Mouse (Mus musculus): ENCODE measurements around the gene Ube2r2. TPM values are rescaled to one million over a fixed set of nuclear protein-coding genes. Genes with fewer than 3 reads are reported as not detected.

Ube2r2 gene
- polyA plus RNA-seq, 1 experiment, result 167 TPM

DNA sequence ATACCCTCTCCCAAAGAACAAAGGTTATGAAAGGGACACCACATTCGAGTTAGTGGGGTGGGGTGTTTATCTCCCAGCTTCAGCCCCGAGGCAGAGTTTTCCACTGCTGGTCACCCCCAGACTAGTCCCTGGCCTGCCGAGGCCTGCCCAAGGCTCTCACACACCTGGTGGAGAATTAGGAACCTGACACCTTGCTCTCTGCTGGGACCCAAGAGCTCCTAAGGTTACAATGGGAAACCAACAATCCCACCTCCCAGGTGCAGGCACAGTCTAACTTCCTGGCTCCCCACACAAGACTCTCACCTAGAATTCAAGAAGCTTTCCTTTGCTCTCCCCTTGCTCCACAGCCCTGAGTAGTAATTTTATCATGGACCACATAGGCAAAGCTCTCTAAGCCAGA lies 18.7 kb upstream of the Ube2r2 start:
- no peak for DNase-seq (ENCODE audit: extremely low spot score in 1 of 2, low spot score in 1 of 2)

DNA sequence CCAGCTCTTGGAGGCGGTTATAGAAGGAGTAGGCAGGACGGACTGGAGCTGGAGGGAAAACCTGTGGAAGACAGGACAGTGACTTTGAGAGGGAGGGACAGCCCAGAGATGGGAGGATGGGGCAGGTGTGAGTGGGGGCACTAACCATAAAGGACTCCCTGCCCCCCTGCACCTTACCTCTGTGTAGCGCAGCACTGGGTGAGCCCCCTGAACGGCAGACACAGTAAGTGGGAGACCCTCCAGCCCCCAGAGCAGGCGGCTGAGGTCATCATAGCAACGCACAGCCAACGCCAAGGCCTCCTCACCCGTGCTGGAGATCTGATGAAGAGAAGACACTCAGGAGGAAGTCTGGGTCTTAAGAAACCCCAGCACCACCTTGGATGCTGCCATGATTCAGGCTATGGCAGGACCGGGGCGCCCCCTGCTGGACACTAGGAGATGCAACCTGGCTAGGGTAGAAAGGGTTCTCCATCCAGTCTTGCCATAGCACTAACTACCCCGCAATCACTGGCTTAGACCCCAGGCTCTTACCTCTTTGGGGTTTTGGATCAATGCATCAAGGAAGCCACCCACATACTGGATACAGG lies 16.7 kb upstream of the Ube2r2 start:
- DNase-seq (ENCODE audit: extremely low spot score in 1 of 2, low spot score in 1 of 2), result peak in 1 of 2 experiments; percentile 74

DNA sequence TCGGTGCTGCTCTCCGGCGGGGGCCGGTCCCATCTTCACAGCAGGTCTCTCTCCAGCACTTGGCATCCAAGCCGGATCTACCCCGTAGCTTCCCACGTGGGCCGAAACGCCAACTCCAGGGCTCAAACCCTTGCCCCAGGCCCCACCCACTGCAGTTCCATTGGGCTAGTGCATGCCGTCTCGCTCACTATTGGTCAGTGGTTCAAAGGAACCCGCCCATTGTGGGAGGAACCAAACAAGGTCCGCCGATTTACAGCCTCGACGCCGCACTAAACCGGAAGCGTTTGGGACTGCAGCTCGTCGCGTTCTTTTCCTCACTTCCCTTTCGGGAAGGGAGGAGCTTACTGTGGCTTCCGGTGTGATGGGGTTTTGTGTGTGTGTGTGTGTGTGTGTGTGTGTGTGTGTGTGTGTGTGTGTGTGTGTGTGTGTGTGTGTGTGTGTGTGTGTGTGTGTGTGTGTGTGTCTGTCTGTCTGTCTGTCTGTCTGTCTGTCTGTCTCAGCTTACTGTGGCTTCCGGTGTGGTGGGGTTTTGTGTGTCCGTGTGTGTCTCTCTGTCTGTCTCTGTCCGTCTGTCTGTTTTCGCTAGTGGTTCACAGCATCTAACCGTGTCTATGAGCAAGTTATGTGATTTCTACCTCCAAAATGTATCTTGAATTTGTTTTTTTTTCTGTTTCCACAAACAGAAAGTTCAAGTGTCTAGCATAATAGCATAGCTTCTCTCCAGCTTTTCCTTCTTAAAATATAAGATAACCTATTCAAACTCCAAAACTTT lies 11.2 kb upstream of the Ube2r2 start, which contains the start of gene Nol6:
Nol6 (minus strand) TSS at position 276 of the 772 bp plus-strand sequence.
- peak; percentile 99 to 100 for DNase-seq (ENCODE audit: extremely low spot score in 1 of 2, low spot score in 1 of 2)

DNA sequence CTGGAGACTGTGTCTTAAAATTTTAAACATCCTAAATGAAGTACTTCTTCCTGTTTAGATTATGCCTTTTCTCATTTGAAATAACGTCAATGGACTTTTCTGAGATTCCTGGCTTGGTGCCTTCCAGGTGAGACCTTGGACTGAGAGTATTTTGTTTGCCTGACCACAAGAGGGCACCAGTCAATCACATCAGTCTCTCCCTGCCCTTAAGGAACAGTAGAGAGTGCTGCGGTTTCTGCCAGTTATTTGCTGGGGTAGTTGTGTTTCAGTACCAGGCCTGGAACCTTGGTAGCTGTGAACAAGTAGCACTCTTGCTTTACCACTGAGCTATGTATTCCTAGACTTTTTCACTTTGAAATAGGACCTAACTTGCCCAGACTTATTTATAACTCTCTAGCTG lies 6.1 kb upstream of the Ube2r2 start:
- DNase-seq (ENCODE audit: extremely low spot score in 1 of 2, low spot score in 1 of 2), result peak in 1 of 2 experiments; percentile 67

DNA sequence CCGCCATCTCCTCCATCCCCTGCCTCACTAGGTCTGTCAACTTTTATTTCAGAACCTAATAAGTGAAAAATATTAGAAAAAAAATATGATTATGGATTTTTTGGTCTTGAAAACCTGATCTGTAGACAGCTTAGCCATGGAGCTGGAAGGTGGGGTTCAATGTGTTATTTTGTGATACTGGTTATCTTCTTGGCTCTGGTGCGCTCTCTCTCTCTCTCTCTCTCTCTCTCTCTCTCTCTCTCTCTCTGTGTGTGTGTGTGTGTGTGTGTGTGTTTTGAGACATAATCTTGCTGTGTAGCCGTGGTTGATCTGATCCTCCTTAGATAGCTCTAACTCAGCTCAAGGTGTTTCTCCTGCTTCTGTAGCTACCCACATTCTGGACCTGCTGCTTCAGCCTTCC lies 5.7 kb upstream of the Ube2r2 start:
- no peak for DNase-seq (ENCODE audit: extremely low spot score in 1 of 2, low spot score in 1 of 2)

DNA sequence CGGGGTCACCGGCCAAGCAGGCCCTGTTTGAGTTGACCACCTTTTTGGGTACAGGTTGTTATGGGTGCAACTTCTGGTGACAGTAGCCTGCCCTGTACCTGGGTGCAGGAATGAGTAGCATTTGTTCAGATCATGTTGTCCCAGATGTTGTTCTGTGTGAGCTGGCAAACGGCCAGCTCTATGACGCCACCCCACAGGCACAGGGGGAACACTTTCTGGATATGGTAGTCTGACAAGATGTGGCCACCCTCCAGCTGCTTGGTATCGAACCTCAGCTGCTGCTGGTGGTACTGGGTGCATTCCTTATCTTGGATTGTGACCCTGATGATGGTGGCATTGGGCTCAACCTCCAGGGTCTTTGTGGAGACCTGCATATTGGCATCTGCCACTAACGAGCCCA lies 3.1 kb upstream of the Ube2r2 start:
- no peak for DNase-seq (ENCODE audit: extremely low spot score in 1 of 2, low spot score in 1 of 2)

DNA sequence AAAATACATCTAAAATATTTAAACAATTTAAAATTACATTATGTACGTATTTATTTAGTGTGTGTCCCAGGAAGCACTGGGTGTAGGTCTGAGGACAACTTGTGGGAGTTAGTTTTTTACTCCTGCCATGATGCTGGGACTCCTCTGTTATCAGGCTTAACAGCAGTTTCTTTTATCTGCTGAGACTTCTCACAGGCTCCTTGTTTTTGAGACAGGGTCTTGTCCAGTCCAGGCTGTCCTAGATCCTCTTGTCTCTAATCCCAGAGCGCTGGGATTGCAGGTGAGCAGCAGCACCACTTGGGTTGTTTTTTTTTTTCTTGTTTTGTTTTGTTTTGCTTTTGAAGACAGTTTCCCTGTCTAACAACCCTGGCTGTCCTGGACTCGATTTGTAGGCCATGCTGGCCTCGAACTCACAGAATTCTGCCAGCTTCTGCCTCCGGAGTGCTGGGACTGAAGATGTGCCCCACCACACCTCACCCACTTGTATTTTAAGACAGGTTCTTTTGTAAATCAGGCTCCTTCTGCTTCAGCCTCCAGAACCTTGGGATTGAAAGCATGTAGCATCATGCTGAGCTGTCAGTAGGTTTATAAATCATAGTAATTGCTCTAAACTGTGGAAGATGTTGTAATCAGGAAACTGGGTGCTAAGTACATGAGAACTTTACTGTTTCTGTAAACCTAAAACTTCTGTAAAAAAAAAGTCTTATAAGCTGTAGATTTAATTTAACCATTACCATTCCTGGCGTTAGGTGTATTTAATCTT lies 1.8 kb upstream of the Ube2r2 start:
- DNase-seq (ENCODE audit: extremely low spot score in 1 of 2, low spot score in 1 of 2), result no peak

DNA sequence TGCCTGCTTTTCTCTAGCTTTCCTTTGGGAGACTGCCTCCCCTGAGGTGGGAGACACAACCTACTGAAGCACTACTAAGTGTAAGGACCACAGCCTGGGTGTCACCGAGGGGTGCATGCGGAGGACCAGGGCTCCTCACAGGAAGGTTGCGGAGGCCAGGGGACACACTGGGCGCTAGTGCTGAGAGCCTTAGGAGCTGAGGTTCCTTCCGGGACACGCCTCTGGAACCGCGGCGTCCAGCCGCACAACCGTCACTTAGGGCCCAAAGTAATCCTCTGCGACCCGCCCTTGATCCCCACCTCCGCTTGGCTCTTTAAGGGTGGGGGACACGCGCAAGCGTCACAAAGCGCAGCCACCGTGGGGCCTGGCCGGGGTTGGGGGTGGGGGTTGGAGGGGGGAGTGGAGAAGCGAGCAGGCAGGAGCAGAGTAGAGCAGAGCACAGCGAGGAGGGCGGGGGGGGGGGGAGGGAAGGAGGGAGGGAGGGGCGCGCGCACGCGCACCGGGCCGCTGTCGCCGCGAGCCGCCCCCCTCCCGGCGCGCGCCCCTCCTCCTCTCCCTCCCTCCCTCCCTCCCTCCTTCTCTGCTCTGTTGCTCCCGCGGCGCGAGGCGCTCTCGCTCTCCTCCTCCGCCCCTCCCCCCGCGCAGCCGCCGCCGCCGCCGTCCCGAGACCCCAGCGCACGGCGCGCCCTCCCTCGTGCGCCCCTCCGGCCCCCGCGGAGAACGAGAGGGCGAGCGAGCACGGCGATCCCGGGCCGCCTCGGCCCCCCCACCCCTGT lies 420 bp upstream of the Ube2r2 start:
- peak; percentile 32 to 57 for DNase-seq (ENCODE audit: extremely low spot score in 1 of 2, low spot score in 1 of 2)

DNA sequence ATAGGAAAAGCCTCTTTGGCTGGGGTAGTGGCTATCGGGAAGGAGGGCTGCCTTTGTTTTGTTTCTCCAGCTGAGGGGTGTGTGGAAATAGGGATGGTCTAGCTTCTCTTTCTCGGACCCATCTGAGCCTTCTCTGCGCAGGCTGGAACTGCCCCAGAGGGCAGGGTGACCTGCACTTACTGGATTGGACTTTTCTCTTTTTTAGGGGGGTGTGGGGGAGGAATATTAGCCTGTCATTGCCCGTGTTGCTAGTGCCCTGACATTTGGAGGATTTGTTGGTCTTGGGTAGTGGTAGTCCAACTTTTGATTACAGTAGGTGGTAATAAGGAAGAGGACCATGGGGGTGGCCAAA lies 887 bp downstream of the Ube2r2 start:
- DNase-seq (ENCODE audit: extremely low spot score in 1 of 2, low spot score in 1 of 2), result peak; percentile 10 to 25

DNA sequence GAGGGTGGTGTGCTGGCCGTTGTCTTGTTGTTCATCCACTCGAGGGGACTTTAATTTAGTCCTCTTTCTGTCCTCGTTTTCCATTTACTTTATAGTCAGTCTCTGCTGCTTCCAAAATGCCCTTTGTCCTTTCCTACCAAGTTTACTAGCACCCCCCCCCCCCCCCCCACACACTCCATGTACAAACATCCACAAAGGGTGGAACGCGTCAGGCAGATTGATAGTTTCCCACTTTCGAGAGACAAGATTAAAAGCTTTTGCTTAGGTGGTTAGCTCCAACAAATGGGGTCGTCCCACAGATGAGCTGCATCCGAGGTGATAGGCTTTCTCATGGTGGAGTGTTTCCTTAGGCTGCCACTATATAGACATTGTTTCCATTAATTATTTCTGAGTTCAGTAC lies 1.3 kb downstream of the Ube2r2 start:
- DNase-seq (ENCODE audit: extremely low spot score in 1 of 2, low spot score in 1 of 2), result no peak

DNA sequence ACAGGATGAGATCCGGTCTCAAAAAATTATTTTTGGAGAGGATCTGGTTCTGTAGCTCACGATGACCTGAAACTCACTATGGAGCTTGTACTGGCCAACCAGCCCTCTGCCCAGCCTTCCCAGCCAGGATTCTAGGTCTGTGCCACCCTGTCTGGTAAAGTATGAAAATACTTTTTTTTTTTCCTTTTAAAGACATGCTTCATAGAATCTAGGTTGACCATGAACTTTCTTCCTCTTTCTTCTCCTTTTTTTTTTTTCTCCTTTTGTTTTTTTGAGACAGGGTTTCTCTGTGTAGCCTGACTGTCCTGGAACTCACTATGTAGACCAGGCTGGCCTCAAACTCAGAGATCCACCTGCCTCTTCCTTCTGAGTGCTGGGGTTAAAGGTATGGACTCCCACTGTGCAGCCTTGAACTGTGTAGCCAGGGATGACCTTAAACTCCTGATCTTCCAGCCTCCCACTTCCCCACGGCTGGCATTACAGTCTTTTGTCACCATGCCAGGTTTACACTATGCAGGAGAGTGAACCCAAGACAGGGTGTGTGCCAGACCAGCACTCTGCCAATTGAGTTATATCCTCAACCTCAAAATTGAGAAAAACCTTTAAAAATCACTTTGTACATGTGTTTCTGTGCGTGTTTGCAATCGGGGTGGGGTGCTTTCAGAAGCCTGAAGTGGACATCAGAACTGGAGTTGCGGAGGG lies 4.8 kb downstream of the Ube2r2 start:
- DNase-seq (ENCODE audit: extremely low spot score in 1 of 2, low spot score in 1 of 2), result no peak

DNA sequence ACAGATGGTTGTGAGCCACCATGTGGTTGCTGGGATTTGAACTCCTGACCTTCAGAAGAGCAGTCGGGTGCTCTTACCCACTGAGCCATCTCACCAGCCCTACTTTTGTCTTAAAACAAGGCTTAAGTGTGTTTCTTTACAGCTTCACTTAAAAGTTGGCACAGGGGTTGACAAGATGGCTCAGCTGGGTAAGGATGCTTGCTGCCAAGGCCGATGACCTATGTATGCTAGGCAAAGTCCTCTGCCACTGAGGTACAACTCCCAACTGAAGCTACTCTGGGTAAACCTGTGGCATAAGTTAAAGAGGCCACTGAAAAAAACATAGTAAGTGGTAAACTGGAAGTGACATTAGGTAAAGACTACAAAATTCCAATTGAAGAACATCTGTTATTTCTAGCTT lies 7.1 kb downstream of the Ube2r2 start:
- no peak for DNase-seq (ENCODE audit: extremely low spot score in 1 of 2, low spot score in 1 of 2)

DNA sequence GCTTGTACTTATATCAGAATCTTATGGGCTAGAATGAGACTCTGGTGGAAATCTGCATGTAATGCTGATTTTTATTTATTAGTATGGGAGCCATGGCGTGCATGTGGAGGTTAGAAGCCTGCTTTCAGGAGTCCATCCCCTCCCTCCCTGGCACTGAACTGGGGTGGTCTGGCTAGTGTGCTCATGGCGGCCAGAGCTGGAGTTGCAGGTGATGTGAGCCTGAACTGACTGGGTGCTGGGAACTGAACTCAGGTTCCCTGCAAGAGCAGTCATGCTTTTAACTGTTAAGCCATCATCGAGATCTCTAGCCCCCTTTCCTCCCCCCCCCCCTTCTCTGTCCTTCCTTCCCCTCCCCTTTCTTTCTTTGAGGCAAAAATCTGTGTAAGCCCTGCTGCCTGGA lies 14.3 kb downstream of the Ube2r2 start:
- no peak for DNase-seq (ENCODE audit: extremely low spot score in 1 of 2, low spot score in 1 of 2)

DNA sequence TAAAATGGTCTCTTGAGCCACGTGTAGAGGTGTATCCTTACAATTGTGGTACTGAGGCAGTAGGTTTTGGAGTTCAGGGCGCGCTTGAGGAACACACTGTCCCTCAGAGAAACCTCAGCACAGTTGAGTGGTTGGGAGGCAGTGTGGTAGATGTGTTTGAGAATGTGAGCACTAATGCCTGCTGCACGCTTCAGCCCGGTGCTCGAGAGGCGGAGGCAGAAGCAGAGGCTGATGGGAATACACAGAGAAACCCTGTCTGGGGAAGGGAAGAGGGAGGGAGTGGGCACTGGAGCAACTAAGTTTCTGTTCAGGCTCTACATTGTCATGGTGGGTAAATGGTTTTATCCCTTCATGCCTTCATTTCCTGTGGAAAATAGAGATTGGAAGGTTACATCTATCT lies 15.6 kb downstream of the Ube2r2 start:
- DNase-seq (ENCODE audit: extremely low spot score in 1 of 2, low spot score in 1 of 2), result no peak

DNA sequence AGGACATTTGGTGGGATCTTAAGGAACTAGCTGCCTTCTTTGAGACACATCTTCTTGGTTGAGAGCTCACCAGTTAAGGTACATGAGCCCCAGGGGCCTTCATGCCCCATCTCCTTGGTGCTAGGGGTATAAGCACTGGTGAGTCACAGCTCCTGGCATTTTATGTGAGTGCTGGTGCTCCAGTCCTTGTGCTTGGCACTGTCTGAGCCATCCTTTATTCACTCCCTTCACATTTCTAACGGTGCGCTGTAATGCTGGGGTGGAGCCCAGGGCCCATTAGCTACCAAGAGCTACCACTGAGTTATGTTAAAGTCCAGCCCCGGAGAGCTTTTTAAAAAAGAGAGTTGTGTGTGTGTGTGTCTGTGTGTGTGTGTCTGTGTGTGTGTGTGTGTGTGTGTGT lies 17.6 kb downstream of the Ube2r2 start:
- DNase-seq (ENCODE audit: extremely low spot score in 1 of 2, low spot score in 1 of 2), result no peak

DNA sequence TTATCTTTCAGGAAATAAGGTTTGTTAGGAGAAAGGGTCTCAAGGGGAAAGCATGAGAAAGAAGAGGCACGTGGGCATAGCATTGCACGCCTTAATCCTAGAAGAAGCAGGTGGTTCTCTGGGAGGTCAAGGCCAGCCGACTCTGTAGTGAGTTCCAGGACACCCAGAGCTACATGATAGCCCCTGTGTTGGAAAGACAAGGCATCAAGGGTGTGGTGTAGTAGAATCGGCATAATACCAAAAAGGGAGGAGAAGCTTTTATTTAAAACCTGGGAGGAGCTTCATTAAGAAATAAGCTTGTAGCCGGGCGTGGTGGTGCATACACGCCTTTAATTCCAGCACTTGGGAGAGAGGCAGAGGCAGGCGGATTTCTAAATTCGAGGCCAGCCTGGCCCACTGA lies 21.4 kb downstream of the Ube2r2 start:
- DNase-seq (ENCODE audit: extremely low spot score in 1 of 2, low spot score in 1 of 2), result no peak

DNA sequence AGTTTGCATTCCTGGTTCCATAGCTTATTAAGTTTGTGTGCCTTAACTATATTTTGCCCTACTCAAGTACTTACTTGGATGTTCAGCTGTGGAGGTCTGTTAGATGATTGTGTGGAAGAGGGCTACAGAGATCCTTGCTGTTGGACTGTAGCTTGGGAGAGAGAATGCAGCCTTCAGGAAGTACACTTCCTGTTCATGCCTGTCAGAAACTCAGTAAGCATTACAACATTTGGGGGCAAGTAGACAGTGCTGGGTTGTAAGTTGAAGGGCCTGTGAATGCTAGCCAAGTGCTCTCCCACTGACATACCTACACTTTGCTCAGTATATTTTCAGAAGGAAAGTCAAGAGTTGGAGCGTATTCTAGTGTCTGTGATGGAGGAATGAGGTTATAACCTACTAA lies 22.7 kb downstream of the Ube2r2 start:
- no peak for DNase-seq (ENCODE audit: extremely low spot score in 1 of 2, low spot score in 1 of 2)

DNA sequence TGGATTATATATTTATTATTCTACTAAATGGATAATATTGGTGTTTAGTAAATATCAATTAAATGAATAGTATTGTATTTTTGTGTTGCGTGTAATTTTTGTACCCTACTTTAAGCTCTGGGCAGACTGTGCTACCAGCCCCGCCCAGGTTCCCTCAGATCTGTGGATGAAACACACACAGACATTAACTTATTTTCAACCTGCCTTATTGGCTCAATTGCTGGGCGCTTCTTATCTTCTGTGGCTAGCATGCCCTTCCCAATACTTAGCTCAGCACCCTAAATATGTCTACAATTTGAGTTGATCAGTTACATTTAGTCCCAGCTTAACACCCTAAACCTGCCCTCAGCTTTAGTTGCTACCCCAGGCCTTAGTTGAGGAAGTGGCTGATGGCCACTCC lies 25.7 kb downstream of the Ube2r2 start:
- no peak for DNase-seq (ENCODE audit: extremely low spot score in 1 of 2, low spot score in 1 of 2)

DNA sequence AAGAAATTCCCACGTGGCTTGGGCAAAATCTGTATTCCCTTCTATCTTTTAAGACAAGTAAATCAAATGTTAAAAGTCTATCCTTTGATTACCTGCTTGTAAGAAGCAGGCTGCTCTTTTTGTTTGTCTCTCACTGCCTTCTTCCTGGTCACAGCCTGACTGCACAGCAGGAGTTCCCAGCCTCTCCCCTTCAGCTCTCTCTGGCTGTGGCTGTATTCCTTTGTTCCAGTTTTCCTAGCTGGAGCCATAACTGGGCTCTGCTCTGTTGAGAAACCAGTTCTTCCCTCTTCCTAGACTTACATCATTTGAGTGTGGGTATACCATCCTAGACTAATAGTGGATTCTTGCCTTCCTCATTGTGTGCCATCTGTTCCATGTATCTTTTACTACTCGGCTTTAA lies 29.4 kb downstream of the Ube2r2 start:
- DNase-seq (ENCODE audit: extremely low spot score in 1 of 2, low spot score in 1 of 2), result no peak

DNA sequence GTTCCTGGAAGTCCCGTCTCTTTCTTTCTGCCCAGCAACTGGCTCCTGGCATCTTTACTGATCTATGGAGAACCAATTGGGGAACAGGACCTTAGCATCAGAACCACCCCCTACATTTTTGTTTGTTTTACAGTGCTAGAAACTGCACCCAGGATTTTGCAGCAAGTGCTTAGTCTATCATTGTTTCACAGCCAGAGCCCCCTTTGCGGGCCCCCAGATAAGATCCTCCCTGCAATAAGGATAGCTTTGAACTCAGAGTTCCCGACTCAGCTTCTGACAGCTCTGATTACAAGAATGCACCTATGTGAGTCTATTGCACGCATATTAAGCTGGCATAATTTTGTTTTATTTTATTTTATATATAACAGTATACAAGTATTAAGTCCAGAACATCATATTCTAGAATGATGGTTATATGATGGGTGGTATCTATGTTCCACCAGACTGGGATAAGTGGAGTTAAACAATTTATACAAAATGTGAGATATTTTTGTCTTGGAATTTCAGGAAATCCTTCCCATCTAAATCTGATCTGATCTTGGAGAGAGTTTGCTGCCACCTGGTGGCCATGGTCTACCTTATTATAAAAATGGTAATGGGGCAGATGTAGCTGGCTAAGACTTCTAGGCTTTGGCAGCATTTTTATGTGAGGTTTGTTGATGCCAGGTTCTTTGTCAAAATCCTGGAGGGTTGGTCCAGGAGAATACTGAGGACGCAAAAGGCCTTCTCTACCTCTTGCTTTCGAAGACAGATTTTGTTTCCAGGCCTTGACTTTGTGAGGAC lies 30.3 kb downstream of the Ube2r2 start:
- peak; percentile 56 to 91 for DNase-seq (ENCODE audit: extremely low spot score in 1 of 2, low spot score in 1 of 2)

Data from frontal cortex, adult 2 months (tissue).